Mouse (Mus musculus) ES-E14 (cell line): ENCODE measurements around the gene Cdkn3.

Experiments used
- CHD2 ChIP-seq: IDR thresholded peaks from 2 replicates; pipeline ENCODE4 v1.6.1; 2014; ENCODE audit warnings: mild to moderate bottlenecking, low read depth, low read length, inconsistent platforms
- HCFC1 ChIP-seq: IDR thresholded peaks from 2 replicates; pipeline ENCODE4 v1.6.1; 2012; ENCODE audit warnings: low read length, inconsistent platforms, borderline replicate concordance; ENCODE audit not compliant: insufficient read depth
- MAFK ChIP-seq: IDR thresholded peaks from 2 replicates; pipeline ENCODE4 v1.6.1; 2014; ENCODE audit warnings: mild to moderate bottlenecking, low read depth, low read length, inconsistent platforms; ENCODE audit not compliant: insufficient read depth
- ZC3H11A ChIP-seq: IDR thresholded peaks from 2 replicates; pipeline ENCODE4 v1.6.1; 2012; ENCODE audit warnings: low read depth, mild to moderate bottlenecking, inconsistent platforms, low read length, borderline replicate concordance
- ZNF384 ChIP-seq: IDR thresholded peaks from 2 replicates; pipeline ENCODE4 v1.6.1; 2012; ENCODE audit warnings: low read depth, low read length, inconsistent platforms

DNA sequence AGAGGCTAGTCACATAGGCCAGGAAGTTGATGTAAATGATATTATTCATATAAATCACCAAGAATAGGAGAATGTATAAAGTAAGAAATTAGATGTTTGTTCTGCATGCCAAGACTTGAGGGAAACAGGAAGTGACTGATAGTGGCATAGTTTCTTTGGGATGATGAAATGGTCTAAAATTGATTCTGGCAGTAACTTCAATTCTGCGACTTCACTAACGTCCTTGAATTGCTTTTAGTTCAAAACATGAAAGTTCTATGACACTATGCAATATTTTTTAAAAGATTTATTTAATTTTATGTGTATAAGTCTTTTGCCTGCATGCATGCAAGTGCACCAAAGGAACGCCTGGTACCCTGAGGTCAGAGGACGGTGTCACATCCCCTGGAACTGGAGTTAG is 42.9 kb downstream of the Cdkn3 start:
- TF ChIP-seq MAFK (no peak), ZC3H11A (no peak), HCFC1 (no peak), CHD2 (no peak), ZNF384 (no peak)
